Mouse (Mus musculus) CH12.LX (cell line): ENCODE results near the gene Ttll5. TPM values are rescaled to one million over a fixed set of nuclear protein-coding genes. Genes with fewer than 3 reads are reported as not detected.

Experiments
- DNase-seq: peaks from one replicate; pipeline ENCODE4 v3.0.0-alpha.2; 2013; ENCODE audit errors: extremely low read depth
- H3K27ac ChIP-seq: 2 replicates; pipeline ENCODE4 v1.5.1; 2012; ENCODE audit warnings: low read depth, mild to moderate bottlenecking, control low read depth, moderate library complexity; ENCODE audit not compliant: insufficient read depth
- H3K27me3 ChIP-seq: replicated peaks from 2 replicates; pipeline ENCODE3; 2012; ENCODE audit warnings: inconsistent platforms
- H3K36me3 ChIP-seq, 2 experiments: replicated peaks in 1 of 2; 2 replicates each; pipeline versions ENCODE3 to v1.6.1; 2012; ENCODE audit warnings: inconsistent platforms in 1 of 2, low read length in 1 of 2, mild to moderate bottlenecking in 1 of 2, mixed read lengths in 1 of 2, moderate library complexity in 1 of 2; ENCODE audit not compliant: control insufficient read depth in 1 of 2, insufficient read depth in 1 of 2
- H3K4me1 ChIP-seq, 2 experiments: 2 replicates each; pipeline ENCODE4 v1.6.1; 2012; ENCODE audit warnings: inconsistent platforms in 1 of 2, moderate library complexity in 1 of 2; ENCODE audit not compliant: insufficient read depth in 2 of 2, control insufficient read depth in 1 of 2
- H3K4me2 ChIP-seq: 2 replicates; pipeline ENCODE4 v1.6.1; 2012; ENCODE audit warnings: low read depth, mild to moderate bottlenecking, control low read depth; ENCODE audit not compliant: poor library complexity, insufficient read depth, severe bottlenecking
- H3K4me3 ChIP-seq, 3 experiments: fragments of 150-350 bp in 1 of 3; sonication (generic) in 1 of 3; replicated peaks in 1 of 3; 2 replicates each; pipeline versions ENCODE3 to v1.5.1; 2011 to 2012; ENCODE audit warnings: low read depth in 2 of 3, low read length in 2 of 3, mild to moderate bottlenecking in 2 of 3, moderate library complexity in 2 of 3, control low read depth in 1 of 3, improper control_type of control experiment in 1 of 3, inconsistent platforms in 1 of 3, mixed read lengths in 1 of 3; ENCODE audit not compliant: poor library complexity in 1 of 3
- H3K79me2 ChIP-seq: replicated peaks from 2 replicates; pipeline ENCODE4 v1.6.1; 2012; ENCODE audit warnings: mild to moderate bottlenecking, moderate library complexity; ENCODE audit not compliant: control insufficient read depth, poor library complexity, insufficient read depth, severe bottlenecking; ENCODE audit errors: extremely low read depth
- H3K9ac ChIP-seq: 2 replicates; pipeline ENCODE4 v1.6.1; 2012; ENCODE audit warnings: low read depth, mild to moderate bottlenecking, control low read depth, moderate library complexity; ENCODE audit not compliant: insufficient read depth
- H3K9me3 ChIP-seq: replicated peaks from 2 replicates; pipeline ENCODE3; 2012; ENCODE audit warnings: low read length, inconsistent platforms, mixed read lengths
- CHD1 ChIP-seq: IDR thresholded peaks from 2 replicates; pipeline ENCODE4 v1.6.1; 2012; ENCODE audit warnings: low read depth, low read length, improper control_type of control experiment, inconsistent platforms
- ELF1 ChIP-seq: IDR thresholded peaks from 2 replicates; pipeline ENCODE4 v1.6.1; 2014; ENCODE audit warnings: low read depth, mild to moderate bottlenecking, inconsistent platforms, low read length, improper control_type of control experiment
- EP300 ChIP-seq: IDR thresholded peaks from 2 replicates; pipeline ENCODE4 v1.6.1; 2011; ENCODE audit warnings: low read length, improper control_type of control experiment
- ETS1 ChIP-seq: conservative IDR thresholded peaks from 2 replicates; pipeline ENCODE4 v1.6.1; 2012; ENCODE audit warnings: low read depth, mild to moderate bottlenecking, inconsistent platforms, low read length, improper control_type of control experiment, moderate library complexity
- GABPA ChIP-seq: IDR thresholded peaks from 2 replicates; pipeline ENCODE4 v1.6.1; 2012; ENCODE audit warnings: low read depth, low read length, improper control_type of control experiment, inconsistent platforms; ENCODE audit not compliant: insufficient replicate concordance
- HCFC1 ChIP-seq: IDR thresholded peaks from 2 replicates; pipeline ENCODE4 v1.6.1; 2012; ENCODE audit warnings: low read depth, mild to moderate bottlenecking, inconsistent platforms, low read length, improper control_type of control experiment
- IRF4 ChIP-seq: IDR thresholded peaks from 2 replicates; pipeline ENCODE4 v1.6.1; 2014; ENCODE audit warnings: low read depth, mild to moderate bottlenecking, inconsistent platforms, low read length, improper control_type of control experiment
- JUN ChIP-seq: IDR thresholded peaks from 2 replicates; pipeline ENCODE4 v1.6.1; 2011; ENCODE audit warnings: low read depth, mild to moderate bottlenecking, low read length, improper control_type of control experiment, moderate library complexity; ENCODE audit not compliant: insufficient read depth
- JUND ChIP-seq: conservative IDR thresholded peaks from 2 replicates; pipeline ENCODE4 v1.6.1; 2011; ENCODE audit warnings: low read depth, low read length, improper control_type of control experiment
- KAT2A ChIP-seq: IDR thresholded peaks from 2 replicates; pipeline ENCODE4 v1.6.1; 2012; ENCODE audit warnings: low read length, improper control_type of control experiment, inconsistent platforms; ENCODE audit not compliant: insufficient replicate concordance
- MAFK ChIP-seq: IDR thresholded peaks from 2 replicates; pipeline ENCODE4 v1.6.1; 2011; ENCODE audit warnings: low read length, improper control_type of control experiment; ENCODE audit not compliant: insufficient replicate concordance
- MAX ChIP-seq: IDR thresholded peaks from 2 replicates; pipeline ENCODE4 v1.6.1; 2011; ENCODE audit warnings: low read length, improper control_type of control experiment
- MXI1 ChIP-seq: IDR thresholded peaks from 2 replicates; pipeline ENCODE4 v1.6.1; 2011; ENCODE audit warnings: mild to moderate bottlenecking, low read depth, low read length, improper control_type of control experiment
- MYC ChIP-seq: IDR thresholded peaks from 2 replicates; pipeline ENCODE4 v1.6.1; 2011; ENCODE audit warnings: low read depth, mild to moderate bottlenecking, improper control_type of control experiment, low read length
- POLR2A ChIP-seq: IDR thresholded peaks from 2 replicates; pipeline ENCODE4 v1.6.1; 2011; ENCODE audit warnings: low read depth, mild to moderate bottlenecking, improper control_type of control experiment, low read length
- POLR2AphosphoS2 ChIP-seq: IDR thresholded peaks from 2 replicates; pipeline ENCODE4 v1.6.1; 2011; ENCODE audit warnings: low read depth, low read length, improper control_type of control experiment
- RCOR1 ChIP-seq: conservative IDR thresholded peaks from 2 replicates; pipeline ENCODE4 v1.6.1; 2012; ENCODE audit warnings: low read depth, mild to moderate bottlenecking, inconsistent platforms, low read length, improper control_type of control experiment
- TBP ChIP-seq: conservative IDR thresholded peaks from 2 replicates; pipeline ENCODE4 v1.6.1; 2011; ENCODE audit warnings: low read depth, low read length, improper control_type of control experiment
- USF1 ChIP-seq: IDR thresholded peaks from 2 replicates; pipeline ENCODE4 v1.6.1; 2014; ENCODE audit warnings: low read depth, mild to moderate bottlenecking, inconsistent platforms, low read length, improper control_type of control experiment
- USF2 ChIP-seq: conservative IDR thresholded peaks from 2 replicates; pipeline ENCODE4 v1.6.1; 2011; ENCODE audit warnings: low read depth, low read length, improper control_type of control experiment
- dilution Hi-C: fragments of 300-500 bp; cut with MboI; formaldehyde crosslinking; loops from 2 replicates; pipeline ENCODE4 v1.14.3; 2020; ENCODE audit warnings: low sequenced_read_pairs; ENCODE audit not compliant: extremely low pct_unique_long_range_greater_than_20kb, extremely low pct_ligation_motif_present
- in situ Hi-C: fragments of 300-500 bp; cut with MboI; formaldehyde crosslinking; loops from 3 replicates; pipeline ENCODE4 v1.14.3; 2019; ENCODE audit warnings: low sequenced_read_pairs, low pct_ligation_motif_present, low pct_unique_long_range_greater_than_20kb, mixed read lengths
- polyA plus RNA-seq: library from polyadenylated mRNA; unstranded; fragments of >175 nt; gene quantifications from 2 replicates; pipeline ENCODE4 v1.2.1, GENCODE M21; 2012; ENCODE audit warnings: low read depth; ENCODE audit not compliant: insufficient read length
- total RNA-seq, 2 experiments: library from RNA; depleted of rRNA; stranded (reverse); fragments of 300-350 nt in 1 of 2; fragments of >200 nt in 1 of 2; gene quantifications; 2 replicates each; pipeline ENCODE4 v1.2.3; 2012 to 2014

Gene Ttll5
- total and polyA plus RNA-seq, 3 experiments = 5.7 to 14.0 (median 8.7) TPM

DNA sequence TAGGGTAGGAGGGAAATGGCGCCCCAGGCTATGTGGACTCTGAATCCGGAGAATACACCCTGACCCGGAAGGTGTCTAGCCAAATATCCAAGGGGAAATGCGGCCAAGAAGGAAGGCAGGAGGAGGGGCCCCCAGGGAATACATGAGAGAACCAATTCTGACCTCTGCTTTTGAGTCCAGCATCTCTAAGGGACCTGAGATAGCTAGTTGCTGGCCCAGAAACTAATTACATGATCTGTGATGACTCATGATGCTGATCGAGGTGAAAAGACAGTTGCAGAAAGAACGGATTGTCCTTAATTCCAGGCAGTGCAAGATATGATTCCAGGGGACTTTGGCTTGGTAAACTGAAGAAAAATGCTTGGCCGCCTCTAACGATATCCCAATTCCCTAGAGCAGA lies 232.5 kb downstream of the Ttll5 start:
- Histone ChIP-seq H3K4me3 (no peak overlapping the region), H3K4me1 (peaks cover 9 to 12% of the 10 kb centered on the region in 2 experiments)
- dilution Hi-C loops = no loop called here
- TF ChIP-seq ETS1 = no peak
- TF ChIP-seq ELF1 = no peak
- TF ChIP-seq, all 38 proteins: peak for 0
- in situ Hi-C loops = no loop called here
- no peak overlapping the region for H3K27ac ChIP-seq
- no peaks in the 10 kb centered on the region for H3K27me3 ChIP-seq
- no peak overlapping the region for H3K9ac ChIP-seq
- no peaks in the 10 kb centered on the region for H3K9me3 ChIP-seq
- no peak overlapping the region for H3K4me2 ChIP-seq
- H3K36me3 ChIP-seq = peaks cover 0 to 5% of the 10 kb centered on the region in 2 experiments
- no peaks in the 10 kb centered on the region for H3K79me2 ChIP-seq
- no peak for DNase-seq

DNA sequence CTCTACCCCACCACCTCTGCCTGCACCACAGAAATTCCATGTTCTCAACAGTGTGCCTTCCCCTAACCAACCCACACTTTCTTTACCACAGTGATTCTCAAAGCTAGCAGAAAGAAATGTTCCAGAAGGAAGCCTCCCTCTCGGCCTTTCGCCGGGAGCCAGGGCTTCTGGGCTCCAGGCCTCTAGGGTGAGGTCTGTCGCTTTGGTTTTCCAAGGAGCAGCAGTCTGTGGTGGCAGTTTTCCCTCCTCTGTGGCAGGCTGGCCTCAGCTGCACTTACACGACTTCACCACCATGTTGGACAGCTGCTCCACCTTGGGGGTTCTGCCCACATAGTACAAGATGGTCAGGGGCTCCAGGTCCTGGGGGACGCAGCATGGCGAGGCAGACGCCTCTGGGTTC lies 233.1 kb downstream of the Ttll5 start:
- H3K4me1 ChIP-seq = peaks cover 9 to 12% of the 10 kb centered on the region in 2 experiments
- peaks cover 0 to 5% of the 10 kb centered on the region in 2 experiments for H3K36me3 ChIP-seq
- no peak overlapping the region for H3K4me3 ChIP-seq
- TF ChIP-seq RCOR1 (no peak), CHD1 (no peak), ETS1 (no peak), MXI1 (no peak), EP300 (no peak), MAFK (no peak), MYC (no peak), USF2 (no peak), HCFC1 (no peak), KAT2A (no peak), GABPA (no peak)
- H3K79me2 ChIP-seq = no peaks in the 10 kb centered on the region
- no peak overlapping the region for H3K4me2 ChIP-seq
- no peak for DNase-seq
- no peaks in the 10 kb centered on the region for H3K27me3 ChIP-seq
- no peak overlapping the region for H3K27ac ChIP-seq
- dilution Hi-C loops = no loop called here
- in situ Hi-C loops = no loop called here
- no peaks in the 10 kb centered on the region for H3K9me3 ChIP-seq
- no peak overlapping the region for H3K9ac ChIP-seq

DNA sequence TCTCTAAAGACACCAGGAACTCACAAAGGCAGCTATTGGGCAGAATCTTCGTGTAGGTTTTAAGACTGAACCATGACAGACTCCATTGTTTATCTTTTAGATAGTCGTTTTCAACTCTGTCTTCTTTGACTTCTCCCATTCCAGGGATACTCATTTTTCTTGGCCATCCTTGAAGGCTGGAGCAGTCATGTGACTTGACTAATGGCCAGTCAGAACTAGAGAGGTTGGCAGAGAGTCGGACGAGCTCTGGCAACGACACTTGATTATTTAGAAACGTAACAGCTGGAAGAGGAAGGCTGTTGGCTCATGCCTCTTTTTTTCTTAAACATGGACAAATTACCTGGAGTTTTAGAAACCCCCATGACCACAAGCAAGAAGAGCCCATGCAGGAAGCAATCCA lies 234.9 kb downstream of the Ttll5 start:
- Histone ChIP-seq H3K27ac (no peak overlapping the region), H3K4me3 (no peak overlapping the region)
- no peak for TF ChIP-seq ELF1
- TF ChIP-seq POLR2A = no peak
- no peak for TF ChIP-seq MAFK
- TF ChIP-seq USF1 = no peak
- TF ChIP-seq POLR2AphosphoS2 = no peak
- TF ChIP-seq IRF4 = no peak
- no peak for TF ChIP-seq TBP
- TF ChIP-seq MAX = no peak
- TF ChIP-seq JUN = no peak
- no peak for TF ChIP-seq JUND
- TF ChIP-seq, all 38 proteins: peak for 0
- H3K9ac ChIP-seq = no peak overlapping the region
- H3K9me3 ChIP-seq = no peaks in the 10 kb centered on the region
- no peaks in the 10 kb centered on the region for H3K79me2 ChIP-seq
- H3K27me3 ChIP-seq = no peaks in the 10 kb centered on the region
- dilution Hi-C loops = no loop called here
- no peak for DNase-seq
- in situ Hi-C loops = no loop called here
- H3K4me2 ChIP-seq = no peak overlapping the region
- peaks cover 0 to 3% of the 10 kb centered on the region in 2 experiments for H3K36me3 ChIP-seq
- H3K4me1 ChIP-seq = peaks cover 9 to 12% of the 10 kb centered on the region in 2 experiments
